Mouse (Mus musculus) megakaryocyte, embryonic 14.5 days (primary cell): ENCODE results near the gene Timm8a1.

Experiments
- FLI1 ChIP-seq: IDR thresholded peaks from 2 replicates; pipeline ENCODE4 v1.6.1; 2012; ENCODE audit warnings: low read length, inconsistent platforms, mixed read lengths
- GATA1 ChIP-seq: IDR thresholded peaks from 3 replicates; pipeline ENCODE4 v1.6.1; 2012; ENCODE audit warnings: mixed read lengths, low read length, inconsistent platforms, borderline replicate concordance

- TF ChIP-seq GATA1 (no peak), FLI1 (no peak)
Measured at GRCm38 (mm10) chrX:134507977-134508376, 33.7 kb downstream of the Timm8a1 start.
